Mouse (Mus musculus) common myeloid progenitor, adult 5-6 weeks (primary cell): Measurements from ENCODE around the gene Ptpn13. TPM values are rescaled to one million over a fixed set of nuclear protein-coding genes. Genes with fewer than 3 reads are reported as not detected.

Experiments used
- ATAC-seq: replicated peaks from 2 replicates; pipeline ENCODE4 v1.8.0; 2016; ENCODE audit warnings: low read depth, mild to moderate bottlenecking, moderate TSS enrichment, inconsistent platforms; ENCODE audit not compliant: poor library complexity, severe bottlenecking
- total RNA-seq: library from RNA; stranded (forward); fragments of 200-1000, 187-1606 nt; gene quantifications from 2 replicates; pipeline ENCODE4 v1.2.3, GENCODE M21; 2017

The Ptpn13 gene
- total RNA-seq, 1 experiment from 2014 or later: 2.4 TPM

DNA sequence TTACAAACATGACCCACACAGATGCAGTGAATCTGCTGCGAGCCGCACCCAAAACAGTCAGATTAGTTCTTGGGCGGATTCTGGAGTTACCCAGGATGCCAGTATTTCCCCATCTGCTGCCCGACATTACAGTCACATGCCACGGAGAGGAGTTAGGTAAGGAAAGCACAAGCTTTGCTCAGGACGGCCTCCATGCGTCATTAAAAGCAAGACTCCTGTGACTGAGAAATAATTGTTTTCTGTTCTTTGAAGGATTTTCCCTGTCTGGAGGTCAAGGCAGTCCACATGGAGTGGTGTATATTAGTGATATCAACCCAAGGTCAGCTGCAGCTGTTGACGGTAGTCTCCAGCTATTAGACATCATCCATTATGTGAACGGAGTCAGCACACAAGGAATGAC lies 144.5 kb downstream of the Ptpn13 start:
- ATAC-seq: no peak

GRCm38 (mm10) chr5:103579680-103580420 lies 154.9 kb downstream of the Ptpn13 start:
- peak; percentile 60; the same call in 1 of the 2 replicates for ATAC-seq

- ATAC-seq: peak; percentile 63; the same call in 1 of the 2 replicates
Measured at GRCm38 (mm10) chr5:103587219-103587618, 162.2 kb downstream of the Ptpn13 start.

DNA sequence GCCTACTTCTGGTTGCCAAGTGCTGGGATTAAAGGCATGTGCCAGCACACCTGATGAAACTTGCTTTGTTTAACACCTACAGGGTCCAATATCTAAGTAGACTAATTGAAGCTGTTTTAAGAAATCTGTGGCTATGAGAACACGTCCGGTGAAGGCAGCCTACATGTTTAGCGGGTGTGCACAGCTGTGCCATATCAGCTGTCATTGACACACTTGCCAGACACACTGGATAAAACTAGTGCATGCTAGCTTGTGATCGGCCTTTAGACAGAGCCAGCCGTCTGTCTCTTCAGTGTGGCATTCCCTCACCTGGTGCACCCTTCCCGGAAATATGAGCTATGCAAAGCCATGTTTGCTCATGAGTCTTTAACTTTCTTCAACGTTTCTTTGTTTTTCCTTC lies 166.9 kb downstream of the Ptpn13 start:
- no peak for ATAC-seq

- peak; percentile 39; the same call in 1 of the 2 replicates for ATAC-seq
Measured at GRCm38 (mm10) chr5:103592706-103593105, 167.7 kb downstream of the Ptpn13 start.

- ATAC-seq: no peak
Measured at GRCm38 (mm10) chr5:103593575-103593974, 168.6 kb downstream of the Ptpn13 start.

GRCm38 (mm10) chr5:103595394-103596226 lies 170.6 kb downstream of the Ptpn13 start:
- ATAC-seq: peak; percentile 77

- no peak for ATAC-seq
Measured at GRCm38 (mm10) chr5:103596467-103597146, 171.6 kb downstream of the Ptpn13 start.

- ATAC-seq: no peak
Measured at GRCm38 (mm10) chr5:103597604-103598003, 172.6 kb downstream of the Ptpn13 start.

- ATAC-seq: no peak
Measured at GRCm38 (mm10) chr5:103598264-103598663, 173.3 kb downstream of the Ptpn13 start.

- ATAC-seq: no peak
Measured at GRCm38 (mm10) chr5:103598881-103599280, 173.9 kb downstream of the Ptpn13 start.

DNA sequence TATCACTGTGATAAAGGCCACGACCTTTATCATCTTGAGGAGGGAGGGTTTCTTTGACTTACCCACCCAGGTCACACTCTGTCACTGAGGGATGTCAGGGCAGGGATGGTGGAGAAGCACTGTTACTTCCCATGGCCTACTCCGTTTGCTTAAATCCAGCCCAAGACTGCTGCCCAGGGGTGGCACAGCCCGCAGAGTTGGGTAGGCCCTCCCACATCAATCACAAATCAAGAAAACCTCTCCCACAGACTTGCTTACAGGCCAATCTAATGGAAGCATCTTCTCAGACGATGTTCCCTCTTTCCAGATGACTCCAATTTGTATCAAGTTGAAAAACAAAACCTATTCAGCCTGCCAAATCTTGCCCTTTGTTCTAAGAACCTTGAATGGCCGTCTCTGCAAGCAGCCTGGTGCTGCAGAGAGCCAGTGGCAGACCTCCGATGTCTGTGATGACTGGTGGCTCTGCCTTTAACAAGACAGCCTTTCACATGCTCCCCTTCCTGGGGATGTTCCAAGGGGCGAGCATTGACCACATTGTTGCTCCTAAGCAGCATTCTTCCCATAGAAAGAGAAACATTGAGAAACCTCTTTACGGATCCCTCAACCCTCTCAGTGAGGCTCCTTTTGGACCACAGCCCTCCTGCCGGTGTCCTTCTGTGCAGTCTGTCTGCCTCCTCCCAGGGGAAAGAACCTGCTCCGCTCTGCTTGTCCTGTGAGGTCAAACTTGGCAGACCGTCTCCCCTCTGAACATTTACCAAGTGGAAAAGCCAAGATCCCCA lies 178.3 kb downstream of the Ptpn13 start:
- ATAC-seq: no peak

DNA sequence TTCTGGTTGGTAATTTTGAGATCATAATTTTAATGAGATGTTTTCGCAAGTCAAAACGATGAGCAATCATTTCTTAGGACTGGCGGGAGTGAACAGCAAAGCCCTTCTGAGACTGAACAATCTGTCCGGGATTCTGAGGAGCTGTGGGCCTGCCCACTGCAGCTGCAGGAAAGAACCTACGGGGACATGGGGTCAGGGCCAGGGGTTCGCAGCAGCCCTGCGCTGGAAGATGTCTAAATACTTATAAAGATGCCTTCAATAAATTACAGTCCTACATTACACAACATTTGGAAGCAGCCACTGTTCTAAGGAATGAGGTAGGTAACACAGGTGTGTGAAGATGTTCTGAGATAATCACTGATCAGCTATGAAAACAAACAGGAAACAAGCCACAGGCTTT lies 180.7 kb downstream of the Ptpn13 start:
- no peak for ATAC-seq

DNA sequence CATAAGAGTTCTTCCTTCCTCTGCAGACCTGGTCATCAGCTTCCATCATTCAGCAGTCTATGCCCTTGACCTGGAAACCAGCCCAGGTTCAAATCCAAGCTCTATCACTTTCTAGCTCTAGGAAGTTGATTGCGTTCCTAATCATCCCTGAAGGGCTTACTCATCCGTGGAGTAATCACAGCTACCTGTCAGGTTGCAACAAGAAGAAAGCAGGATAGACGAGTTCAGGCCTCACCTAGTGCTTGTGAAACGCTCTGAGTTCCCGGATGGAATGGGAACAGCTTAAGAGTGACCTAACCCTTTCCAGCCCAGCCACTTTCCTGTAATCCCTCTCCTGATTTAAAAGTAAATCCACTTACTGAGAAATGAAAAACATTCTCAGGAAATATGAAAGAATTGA lies 185.2 kb downstream of the Ptpn13 start:
- no peak for ATAC-seq

GRCm38 (mm10) chr5:103610856-103611472 lies 186.0 kb downstream of the Ptpn13 start:
- no peak for ATAC-seq

GRCm38 (mm10) chr5:103612316-103612715 lies 187.3 kb downstream of the Ptpn13 start:
- ATAC-seq: no peak

DNA sequence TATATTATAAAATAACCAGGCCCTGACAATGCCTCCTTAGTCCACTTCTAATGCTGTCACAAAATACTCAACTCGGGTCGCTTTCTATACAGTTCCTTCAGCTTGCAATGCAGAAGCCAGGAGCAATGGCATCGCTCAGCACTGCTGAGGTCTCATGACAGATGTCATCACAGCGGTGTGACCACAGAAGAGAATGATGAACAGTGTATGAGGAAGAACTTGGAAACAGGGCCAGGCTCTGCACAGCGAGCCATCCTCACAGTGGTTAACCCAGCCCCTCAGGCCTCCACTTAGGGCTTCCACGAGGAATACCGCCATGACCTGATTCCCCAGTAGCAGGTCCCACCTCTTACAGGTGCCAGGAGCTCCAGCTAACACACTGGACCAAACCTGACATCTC lies 189.4 kb downstream of the Ptpn13 start:
- 0 out of 2 replicates have a peak, but pooled peaks have one; percentile 39 for ATAC-seq

DNA sequence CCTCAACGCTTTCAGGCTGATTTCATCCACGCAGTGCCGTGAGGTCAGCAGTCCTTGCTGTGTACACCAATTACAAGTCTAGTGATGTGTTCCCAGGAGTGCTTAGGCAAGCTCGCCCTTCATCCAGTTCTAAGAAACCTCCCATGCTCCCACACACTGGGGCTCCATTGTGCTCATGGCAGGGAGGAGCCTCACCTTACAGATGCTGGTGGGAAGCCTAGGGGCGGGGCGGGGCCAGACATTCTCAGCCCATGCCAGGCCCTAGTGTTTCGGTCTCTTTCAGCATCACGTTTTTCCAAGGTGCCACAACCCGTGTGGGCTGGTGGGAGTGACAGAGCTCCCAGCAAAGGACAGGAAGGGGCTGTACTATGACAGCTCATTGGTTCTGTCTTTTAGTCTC lies 192.2 kb downstream of the Ptpn13 start:
- ATAC-seq: no peak

DNA sequence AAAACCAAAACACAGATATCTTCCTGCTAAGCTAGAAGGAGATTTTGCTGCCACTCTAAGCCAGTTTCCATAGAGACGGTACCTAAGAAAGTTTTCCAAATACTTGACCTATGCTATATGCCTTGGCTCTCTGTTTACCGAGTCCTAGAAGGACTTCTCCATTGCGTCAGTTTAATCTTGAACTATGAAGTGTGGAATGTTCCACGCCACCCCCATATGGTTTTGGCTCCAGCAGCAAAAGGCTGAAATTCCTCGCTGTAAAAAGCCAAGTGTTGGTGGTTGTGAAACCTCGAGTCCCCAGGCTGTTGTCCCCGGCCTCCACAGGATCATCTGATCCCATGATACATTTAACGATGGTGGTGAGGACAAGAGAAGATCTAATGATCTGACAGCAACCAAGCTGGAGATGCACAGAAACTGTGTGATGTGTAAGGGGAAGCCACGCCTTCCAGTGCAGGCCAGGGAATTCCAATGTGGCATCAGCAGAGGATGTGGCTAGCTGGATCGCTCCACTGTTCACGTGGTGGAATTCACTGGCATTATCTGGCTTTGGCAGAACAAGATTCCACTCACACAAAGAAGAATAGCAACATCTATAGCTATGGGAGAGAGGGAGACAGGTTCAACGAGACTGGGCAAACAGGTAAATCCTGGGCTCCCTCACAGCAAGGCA lies 195.4 kb downstream of the Ptpn13 start:
- no peak for ATAC-seq
